Mouse (Mus musculus) splenic B cell, adult 2 months (primary cell): ENCODE measurements around the gene Ociad2.
"Not testable (repeated sequence)": the region's sequence is repeated elsewhere in the genome, so short reads cannot be mapped to it uniquely, and the experiment has no call there.

Experiments
- DNase-seq: peaks from one replicate; pipeline ENCODE4 v3.0.0-alpha.2; 2011; ENCODE audit warnings: low read depth, low spot score
- H3K27me3 ChIP-seq: 2 replicates; pipeline ENCODE4 v1.6.1; 2012; ENCODE audit warnings: mild to moderate bottlenecking, low read length, moderate library complexity, mixed read lengths; ENCODE audit not compliant: control insufficient read depth, poor library complexity, insufficient read depth, severe bottlenecking
- H3K36me3 ChIP-seq: 2 replicates; pipeline ENCODE4 v1.6.1; 2012; ENCODE audit warnings: mild to moderate bottlenecking, low read length, moderate library complexity, mixed read lengths; ENCODE audit not compliant: control insufficient read depth, poor library complexity, insufficient read depth, severe bottlenecking

The Ociad2 gene

DNA sequence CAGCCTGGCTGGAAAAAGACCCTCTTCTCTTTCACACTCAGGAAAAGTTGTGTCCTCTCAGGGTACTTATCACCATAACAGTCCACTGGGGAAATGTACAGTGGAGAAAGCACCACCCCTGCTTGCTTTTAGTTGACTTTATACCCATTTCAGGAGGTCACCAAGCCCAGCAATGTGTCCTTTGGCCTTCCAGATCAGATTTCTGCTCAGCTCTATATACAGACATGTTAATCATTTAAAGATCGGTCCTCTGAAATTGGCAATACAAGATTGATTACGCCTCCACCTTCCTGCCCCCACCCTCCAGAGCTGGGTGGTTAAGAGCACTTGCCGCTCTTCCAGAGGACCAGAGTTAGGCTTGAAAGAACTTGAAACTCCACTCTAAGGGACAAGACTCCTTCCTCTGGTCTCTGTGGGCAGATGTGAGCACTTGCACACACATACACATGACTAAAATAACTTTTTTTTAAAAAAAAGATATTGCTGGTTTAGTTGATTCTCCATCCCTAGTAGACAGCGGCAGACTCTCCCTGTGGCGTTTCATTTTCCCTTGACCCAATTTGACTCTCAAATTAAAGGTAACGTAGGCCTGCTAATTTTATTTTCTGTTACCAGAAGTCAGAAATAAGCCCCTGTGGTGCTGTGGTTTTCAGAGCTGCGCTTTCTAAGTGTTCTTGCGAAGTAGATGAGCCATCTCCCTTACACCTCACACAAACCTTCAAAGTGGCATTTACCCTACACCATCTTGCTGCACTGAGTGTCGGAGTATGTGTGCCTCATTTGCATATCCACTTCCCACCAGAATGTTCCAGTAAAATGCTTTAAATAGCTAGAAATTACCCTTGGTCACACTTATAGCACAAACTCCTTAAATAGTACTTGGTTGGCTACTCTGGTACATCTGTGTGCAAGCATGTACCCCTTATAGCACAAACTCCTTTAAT is 777 bp downstream of the Ociad2 start:
- no peaks in the 10 kb centered on the region for H3K27me3 ChIP-seq
- DNase-seq = no peak
- no peaks in the 10 kb centered on the region for H3K36me3 ChIP-seq

GRCm38 (mm10) chr5:73338832-73339163 is 2.0 kb downstream of the Ociad2 start:
- Histone ChIP-seq H3K27me3 (no peaks in the 10 kb centered on the region), H3K36me3 (no peaks in the 10 kb centered on the region)
- no peak for DNase-seq

DNA sequence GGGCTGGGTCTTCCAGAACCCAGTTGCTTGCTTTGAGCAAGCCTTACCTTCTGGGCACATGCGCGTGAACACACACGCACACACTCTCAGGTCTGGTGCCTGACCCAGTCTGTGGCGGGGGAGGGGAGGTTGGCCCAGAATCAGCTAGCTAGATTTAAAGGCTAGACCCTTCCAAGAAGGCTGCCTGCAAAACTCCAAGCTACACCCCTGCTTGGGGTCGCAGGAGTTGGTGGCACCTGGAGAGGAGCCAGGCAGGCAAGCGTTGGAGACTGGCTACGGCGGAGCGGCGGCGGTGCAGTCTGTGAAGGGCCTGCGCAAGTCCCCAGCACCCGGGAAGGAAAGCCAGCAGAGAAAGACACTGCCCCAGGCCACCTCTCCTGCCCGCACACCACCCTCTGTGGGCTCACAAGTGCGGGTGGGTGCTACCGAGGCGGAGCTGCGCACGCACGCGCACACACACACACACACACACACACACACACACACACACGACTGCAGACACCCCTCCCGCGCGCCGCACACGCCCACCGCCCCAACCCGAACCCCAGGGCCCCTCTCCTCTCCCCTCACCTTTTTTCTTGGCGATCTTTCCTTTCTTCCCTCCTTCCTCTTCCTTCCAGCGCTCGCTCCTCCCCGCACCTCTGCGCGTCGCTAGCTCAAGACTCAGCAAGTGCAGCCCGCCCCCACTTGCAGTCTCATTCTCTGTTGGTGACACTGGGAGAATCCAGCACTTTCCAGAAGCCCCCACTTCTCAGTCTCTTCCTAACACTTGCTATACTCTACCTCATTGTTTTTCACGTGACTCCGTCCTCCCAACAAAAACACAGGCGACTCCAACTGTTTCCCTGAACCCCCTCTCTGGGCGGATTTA is 2.6 kb downstream of the Ociad2 start:
- no peak for DNase-seq
- Histone ChIP-seq H3K27me3 (no peaks in the 10 kb centered on the region), H3K36me3 (no peaks in the 10 kb centered on the region)

DNA sequence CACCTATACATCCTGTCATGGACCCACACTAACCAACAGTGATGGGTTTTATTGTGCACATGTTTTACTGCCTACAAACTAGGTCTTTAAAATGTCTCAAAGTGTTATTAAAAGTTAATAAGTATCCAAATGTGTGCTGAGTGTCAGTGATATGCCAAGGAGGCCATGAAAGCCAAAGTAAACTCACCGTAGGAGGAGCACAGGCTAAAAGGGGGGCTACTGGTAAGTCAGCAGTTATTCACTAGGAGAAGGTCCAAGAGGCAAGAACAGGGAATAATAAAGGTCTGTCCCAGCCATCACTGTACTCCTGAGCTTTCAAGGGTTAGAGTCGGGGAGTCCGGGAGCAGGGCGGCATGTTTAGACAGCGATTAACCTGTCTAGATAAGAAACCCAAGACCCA is 4.4 kb downstream of the Ociad2 start:
- no peak for DNase-seq
- H3K36me3 ChIP-seq = no peaks in the 10 kb centered on the region

GRCm38 (mm10) chr5:73331002-73331401 is 9.8 kb downstream of the Ociad2 start:
- H3K27me3 ChIP-seq = no peaks in the 10 kb centered on the region
- DNase-seq = no peak
- H3K36me3 ChIP-seq = no peaks in the 10 kb centered on the region

More for the DNA sequence above, 4.4 kb downstream of the Ociad2 start:
- no peaks in the 10 kb centered on the region for H3K27me3 ChIP-seq

DNA sequence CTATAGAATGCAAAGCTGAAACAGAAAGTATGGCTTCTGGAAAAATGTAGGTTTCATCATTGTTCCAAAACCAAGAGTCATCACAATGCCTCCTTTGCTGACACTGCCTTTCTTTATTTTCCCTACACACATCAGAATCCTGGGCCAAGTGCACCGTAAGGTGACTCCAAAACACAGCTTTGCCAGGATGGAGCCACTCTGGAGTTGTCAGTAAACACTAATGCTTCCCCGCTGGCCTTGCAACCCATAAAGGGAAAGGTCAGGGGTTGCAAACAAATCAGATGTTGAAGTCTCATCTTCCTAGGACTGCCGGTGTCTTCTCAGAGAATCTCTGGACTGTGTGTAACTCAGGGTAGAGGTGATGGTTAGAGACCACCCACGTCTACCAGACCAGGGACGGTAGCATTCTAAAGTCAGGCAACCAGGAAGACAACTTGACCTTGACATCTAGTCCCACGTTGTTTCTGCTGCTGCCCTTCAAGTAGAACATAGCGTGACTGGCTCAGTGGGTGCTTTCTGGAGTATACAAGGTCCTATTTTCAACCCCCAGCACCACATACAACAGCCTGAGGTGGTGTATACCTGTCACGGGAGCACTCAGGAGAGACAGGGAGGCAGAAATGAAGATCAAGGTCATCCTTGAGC is 16.2 kb downstream of the Ociad2 start:
- Histone ChIP-seq H3K36me3 (no peaks in the 10 kb centered on the region), H3K27me3 (no peaks in the 10 kb centered on the region)
- no peak for DNase-seq

DNA sequence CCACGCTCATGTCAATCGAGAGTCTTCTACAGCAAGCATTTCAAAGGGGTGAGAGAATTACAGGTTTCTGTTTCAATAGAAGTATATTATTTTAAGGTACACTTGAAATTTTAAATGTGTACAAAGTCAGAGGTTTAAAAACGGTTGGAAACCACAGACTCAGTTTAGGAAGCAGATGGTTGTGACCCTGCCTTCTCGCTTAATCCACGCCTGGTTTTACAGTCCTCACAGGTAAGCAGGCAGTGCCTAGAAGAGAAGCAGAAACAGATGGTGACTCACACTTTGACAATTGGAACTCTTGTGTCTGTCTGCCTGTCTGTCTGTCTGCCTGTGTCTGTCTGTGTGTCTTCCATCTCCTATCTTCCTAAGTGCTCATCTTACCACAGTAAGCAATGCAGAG is 17.2 kb downstream of the Ociad2 start:
- H3K36me3 ChIP-seq = no peaks in the 10 kb centered on the region
- no peak for DNase-seq
- H3K27me3 ChIP-seq = no peaks in the 10 kb centered on the region

- DNase-seq, H3K27me3 ChIP-seq, H3K36me3 ChIP-seq: not testable (repeated sequence)
These were observed 18.1 kb downstream of the Ociad2 start for GRCm38 (mm10) chr5:73322684-73323083.

DNA sequence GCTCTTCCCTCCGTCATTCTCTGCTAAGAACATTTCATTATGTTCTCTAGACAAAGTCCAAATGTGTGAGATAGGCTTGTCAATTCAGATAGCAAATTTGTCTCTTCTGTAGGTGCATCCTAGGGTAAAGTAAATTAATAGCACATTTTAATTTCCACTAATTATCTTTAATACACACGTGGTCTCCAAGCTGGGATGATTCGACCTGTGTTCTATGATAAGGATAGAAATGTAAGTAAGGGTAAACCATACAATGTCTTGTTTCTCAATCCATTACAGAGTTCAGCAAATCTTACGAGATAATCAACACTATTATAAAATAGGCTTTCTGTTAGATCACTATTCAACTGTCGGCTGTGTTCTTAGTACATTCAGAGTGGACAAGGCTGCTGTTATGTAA is 21.5 kb downstream of the Ociad2 start:
- no peak for DNase-seq
- peaks cover 10% of the 10 kb centered on the region for H3K36me3 ChIP-seq

GRCm38 (mm10) chr5:73314654-73315053 is 26.2 kb downstream of the Ociad2 start:
- Histone ChIP-seq H3K36me3 (peaks cover 28% of the 10 kb centered on the region), H3K27me3 (no peaks in the 10 kb centered on the region)
- no peak for DNase-seq

More for the DNA sequence above, 21.5 kb downstream of the Ociad2 start:
- H3K27me3 ChIP-seq = no peaks in the 10 kb centered on the region

GRCm38 (mm10) chr5:73313591-73313990 is 27.2 kb downstream of the Ociad2 start:
- Histone ChIP-seq H3K27me3 (no peaks in the 10 kb centered on the region), H3K36me3 (peaks cover 29% of the 10 kb centered on the region)
- DNase-seq = no peak

- no peak for DNase-seq
- Histone ChIP-seq H3K27me3 (no peaks in the 10 kb centered on the region), H3K36me3 (peaks cover 37% of the 10 kb centered on the region)
These were observed 29.4 kb downstream of the Ociad2 start for GRCm38 (mm10) chr5:73311458-73311857.

- no peak for DNase-seq
- Histone ChIP-seq H3K36me3 (peaks cover 35% of the 10 kb centered on the region), H3K27me3 (no peaks in the 10 kb centered on the region)
These were observed 30.4 kb downstream of the Ociad2 start for GRCm38 (mm10) chr5:73310401-73310800.

GRCm38 (mm10) chr5:73309496-73309895 is 31.3 kb downstream of the Ociad2 start:
- Histone ChIP-seq H3K36me3 (peaks cover 30% of the 10 kb centered on the region), H3K27me3 (no peaks in the 10 kb centered on the region)
- DNase-seq = no peak

GRCm38 (mm10) chr5:73307297-73307696 is 33.5 kb downstream of the Ociad2 start:
- peaks cover 27% of the 10 kb centered on the region; the same call in 1 of the 2 replicates for H3K36me3 ChIP-seq
- no peaks in the 10 kb centered on the region for H3K27me3 ChIP-seq
- DNase-seq = no peak
